Mouse (Mus musculus) liver, embryonic 15.5 days (tissue): Measurements from ENCODE around the gene Ccpg1os. TPM values are rescaled to one million over a fixed set of nuclear protein-coding genes. Genes with fewer than 3 reads are reported as not detected.

Source experiments
- ATAC-seq: fragments of 200-750 bp; cut with Nextera tagmentation; 2 replicates; pipeline ENCODE4 v1.8.0; 2017; ENCODE audit warnings: moderate number of reproducible peaks, mild to moderate bottlenecking, moderate library complexity; ENCODE audit not compliant: insufficient read depth
- H3K27ac ChIP-seq: fragments of 300-500 bp; sonication (generic); replicated peaks from 2 replicates; pipeline ENCODE4 v1.5.1; 2015; ENCODE audit warnings: mild to moderate bottlenecking, inconsistent platforms
- H3K27me3 ChIP-seq: fragments of 300-500 bp; sonication (generic); 2 replicates; pipeline ENCODE4 v1.6.1; 2015; ENCODE audit warnings: mild to moderate bottlenecking, inconsistent platforms
- H3K36me3 ChIP-seq: fragments of 300-500 bp; sonication (generic); replicated peaks from 2 replicates; pipeline ENCODE4 v1.6.1; 2015; ENCODE audit warnings: moderate library complexity, mild to moderate bottlenecking, inconsistent platforms
- H3K4me1 ChIP-seq: fragments of 300-500 bp; sonication (generic); replicated peaks from 2 replicates; pipeline ENCODE4 v1.6.1; 2015; ENCODE audit warnings: inconsistent platforms
- H3K4me2 ChIP-seq: fragments of 300-500 bp; sonication (generic); 2 replicates; pipeline ENCODE4 v1.6.1; 2015; ENCODE audit warnings: moderate library complexity, mild to moderate bottlenecking, inconsistent platforms
- H3K4me3 ChIP-seq: fragments of 300-500 bp; sonication (generic); replicated peaks from 2 replicates; pipeline ENCODE4 v1.5.1; 2015; ENCODE audit warnings: mild to moderate bottlenecking, inconsistent platforms
- H3K9ac ChIP-seq: fragments of 300-500 bp; sonication (generic); 2 replicates; pipeline ENCODE4 v1.6.1; 2015; ENCODE audit warnings: moderate library complexity, mild to moderate bottlenecking, inconsistent platforms
- H3K9me3 ChIP-seq: fragments of 300-500 bp; sonication (generic); replicated peaks from 2 replicates; pipeline ENCODE4 v1.6.1; 2016; ENCODE audit warnings: inconsistent platforms
- WGBS: fragments of 180-500 bp; shearing (Covaris S2); methylation state at CpG from one replicate; pipeline ENCODE4 v1.1.7; 2015; ENCODE audit warnings: mixed read lengths; ENCODE audit not compliant: insufficient replicate concordance; 5-methylcytosine and 5-hydroxymethylcytosine counted together
- polyA plus RNA-seq: library from polyadenylated mRNA; unstranded; fragments of >200 nt; fragmentation: Nextera tagmentation; extraction: Ambion mirVana; gene quantifications from 2 replicates; pipeline ENCODE4 v1.2.1, GENCODE M21; 2015

Ccpg1os gene
- polyA plus RNA-seq, 1 experiment from 2014 or later = 2.4 TPM

DNA sequence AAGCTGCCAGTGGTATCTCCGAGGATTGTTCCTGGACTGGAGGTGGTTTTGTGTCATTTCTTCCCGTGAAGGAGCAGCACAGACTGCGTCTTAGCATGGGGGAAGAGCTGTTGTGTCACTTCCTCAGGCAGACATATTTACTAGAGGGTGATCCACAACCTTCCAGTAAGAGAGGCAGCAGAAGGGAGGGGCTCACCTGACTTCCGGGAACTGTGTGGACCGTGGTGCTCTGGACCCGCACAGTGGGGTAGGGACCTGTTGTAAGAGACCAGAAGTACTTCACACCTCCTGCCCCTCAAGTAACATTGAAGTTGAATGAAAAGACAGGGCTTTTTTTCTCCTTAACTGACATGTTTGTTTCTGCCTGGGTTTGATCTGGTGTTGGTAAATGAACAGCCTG, 19.9 kb upstream of the Ccpg1os start:
- ATAC-seq = no peak
- H3K27ac ChIP-seq = no peak overlapping the region
- no peaks in the 10 kb centered on the region for H3K9me3 ChIP-seq
- peaks cover 12% of the 10 kb centered on the region for H3K36me3 ChIP-seq
- H3K27me3 ChIP-seq = no peaks in the 10 kb centered on the region
- no peak overlapping the region for H3K9ac ChIP-seq
- WGBS = 70% methylated on average over 6 of the region's 6 CpGs
- no peak overlapping the region for H3K4me3 ChIP-seq
- no peak overlapping the region for H3K4me2 ChIP-seq
- H3K4me1 ChIP-seq = no peaks in the 10 kb centered on the region

DNA sequence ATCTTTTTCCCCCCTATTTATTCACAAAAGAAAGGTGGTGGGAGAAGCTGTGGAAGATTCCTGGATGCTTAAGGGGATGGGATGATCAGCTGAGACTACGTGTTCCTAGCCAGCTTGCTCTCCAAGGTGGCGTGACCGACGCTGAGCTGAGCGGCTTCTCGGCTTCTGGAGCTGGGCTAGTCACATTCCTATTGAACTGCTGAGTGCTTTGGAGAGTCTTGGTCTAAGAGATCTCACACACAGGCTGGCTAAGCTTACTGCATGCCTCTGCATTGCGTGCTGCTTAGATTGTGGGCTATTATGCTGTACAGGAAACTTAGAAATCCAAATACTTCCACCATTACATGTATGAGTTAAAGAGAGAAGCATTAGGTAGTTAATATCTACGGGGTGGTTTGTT, 18.9 kb upstream of the Ccpg1os start:
- Histone ChIP-seq H3K36me3 (peaks cover 8% of the 10 kb centered on the region), H3K4me2 (no peak overlapping the region), H3K9me3 (no peaks in the 10 kb centered on the region), H3K4me1 (no peaks in the 10 kb centered on the region), H3K4me3 (no peak overlapping the region), H3K27ac (no peak overlapping the region), H3K27me3 (no peaks in the 10 kb centered on the region), H3K9ac (no peak overlapping the region)
- 82% methylated on average over 8 of the region's 8 CpGs for whole genome bisulfite sequencing
- no peak for ATAC-seq

DNA sequence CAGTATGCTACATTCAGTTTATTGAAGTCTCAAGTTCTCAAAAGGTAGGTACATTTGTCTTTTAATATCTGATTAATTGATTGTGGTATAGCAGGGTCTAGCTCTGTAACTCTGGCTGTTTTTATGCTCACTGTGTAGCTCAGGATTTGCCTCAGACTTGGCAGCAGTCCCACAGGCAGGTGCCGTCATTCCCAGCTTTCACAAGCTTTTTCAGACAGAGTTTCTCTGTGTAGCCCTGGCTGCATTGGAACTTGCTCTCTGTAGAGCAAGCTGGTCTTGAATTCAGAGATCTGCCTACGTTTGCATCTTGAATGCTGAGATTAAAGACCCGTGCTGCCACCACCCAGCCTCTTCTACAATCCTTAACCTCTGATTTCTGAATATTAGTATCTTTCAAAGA, 17.0 kb upstream of the Ccpg1os start:
- Histone ChIP-seq H3K4me3 (no peak overlapping the region), H3K4me1 (no peaks in the 10 kb centered on the region), H3K4me2 (no peak overlapping the region), H3K9ac (no peak overlapping the region), H3K36me3 (peaks cover 8% of the 10 kb centered on the region), H3K27me3 (no peaks in the 10 kb centered on the region), H3K27ac (peak overlapping the region; percentile 24; the same call in 1 of the 2 replicates), H3K9me3 (no peaks in the 10 kb centered on the region)
- 56% methylated on average over 3 of the region's 3 CpGs for WGBS
- no peak for ATAC-seq

DNA sequence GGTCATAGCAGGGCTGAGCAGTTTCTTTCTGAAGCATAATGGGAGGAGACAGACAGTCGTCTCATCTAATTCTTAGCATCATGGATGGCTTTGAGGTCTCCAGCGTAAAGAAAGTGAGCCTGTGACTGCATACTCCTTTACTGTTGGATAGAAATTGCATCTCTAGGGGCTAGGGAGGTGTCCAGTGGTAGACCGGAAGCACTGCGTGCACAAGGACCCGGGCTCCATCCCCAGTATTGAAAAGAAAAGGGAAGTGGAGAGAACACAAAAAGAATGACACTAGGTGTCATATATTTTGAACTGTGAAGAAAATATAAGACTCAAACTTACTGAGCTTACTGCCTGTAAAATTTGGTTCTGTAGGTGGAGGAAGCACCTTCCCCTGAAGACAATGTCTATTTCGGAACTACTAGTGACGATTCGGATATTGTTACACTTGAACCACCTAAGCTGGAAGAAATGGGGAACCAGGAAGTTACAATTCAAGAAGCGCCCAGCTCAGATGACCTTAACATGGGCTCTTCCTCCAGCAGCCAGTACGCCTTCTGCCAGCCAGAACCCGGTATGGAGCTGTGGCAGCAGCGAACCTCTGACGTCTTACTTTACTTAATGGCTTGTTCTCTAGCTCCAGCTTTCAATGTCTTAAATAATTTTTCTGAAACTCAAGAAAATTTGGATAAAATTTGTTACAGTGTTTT, 16.3 kb upstream of the Ccpg1os start:
- ATAC-seq = no peak
- Histone ChIP-seq H3K9ac (no peak overlapping the region), H3K27ac (peak overlapping the region; percentile 24; the same call in 1 of the 2 replicates), H3K4me3 (no peak overlapping the region), H3K9me3 (no peaks in the 10 kb centered on the region), H3K36me3 (peaks cover 8% of the 10 kb centered on the region), H3K4me1 (no peaks in the 10 kb centered on the region), H3K4me2 (no peak overlapping the region), H3K27me3 (no peaks in the 10 kb centered on the region)
- WGBS = 60% methylated on average over 13 of the region's 13 CpGs

DNA sequence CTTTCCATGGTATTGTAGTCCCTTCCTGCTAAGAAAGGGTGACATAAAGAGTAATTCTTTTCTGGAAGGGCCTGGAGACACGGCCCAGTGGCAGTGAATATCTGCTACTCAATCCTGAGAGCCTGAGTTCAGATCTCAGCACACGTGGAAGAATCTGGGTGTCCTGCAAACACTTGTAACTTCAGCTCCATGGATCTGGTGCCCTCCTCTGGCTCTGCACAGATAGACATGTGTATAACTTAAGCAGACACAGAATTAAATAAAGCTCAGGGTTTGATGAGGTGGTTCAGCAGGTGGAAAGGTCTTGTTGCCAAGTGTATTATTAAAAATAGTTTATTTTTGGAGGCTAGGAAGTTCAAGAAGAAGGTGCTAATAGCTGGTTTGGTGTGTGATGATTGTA, 15.3 kb upstream of the Ccpg1os start:
- H3K4me2 ChIP-seq = no peak overlapping the region
- ATAC-seq = no peak
- H3K4me1 ChIP-seq = no peaks in the 10 kb centered on the region
- no peaks in the 10 kb centered on the region for H3K36me3 ChIP-seq
- H3K4me3 ChIP-seq = no peak overlapping the region
- H3K27me3 ChIP-seq = no peaks in the 10 kb centered on the region
- WGBS = 48% methylated on average over 2 of the region's 2 CpGs
- no peak overlapping the region for H3K27ac ChIP-seq
- H3K9me3 ChIP-seq = no peaks in the 10 kb centered on the region
- H3K9ac ChIP-seq = no peak overlapping the region

DNA sequence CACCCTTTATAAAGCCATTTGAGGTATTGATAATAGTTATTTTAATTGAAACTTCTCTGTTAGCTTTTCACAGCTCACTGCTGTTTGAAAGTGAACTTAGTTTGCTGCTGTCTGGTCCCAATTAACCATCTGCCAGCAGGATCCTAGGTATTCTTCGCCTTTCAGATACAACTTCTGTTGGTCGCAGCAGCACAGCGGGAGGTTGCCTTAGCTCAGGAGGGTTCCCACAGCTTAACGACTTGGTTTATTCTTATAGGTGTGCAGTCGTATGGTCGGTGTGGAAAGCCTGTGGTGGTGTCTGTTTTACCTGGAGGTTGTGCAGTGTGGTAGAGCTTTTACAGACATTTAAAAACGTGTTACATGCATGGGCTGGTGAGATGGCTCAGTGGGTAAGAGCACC, 11.6 kb upstream of the Ccpg1os start:
- H3K9me3 ChIP-seq = no peaks in the 10 kb centered on the region
- H3K9ac ChIP-seq = no peak overlapping the region
- no peak overlapping the region for H3K4me3 ChIP-seq
- H3K36me3 ChIP-seq = no peaks in the 10 kb centered on the region
- WGBS = 64% methylated on average over 7 of the region's 7 CpGs
- no peaks in the 10 kb centered on the region for H3K27me3 ChIP-seq
- no peak overlapping the region for H3K27ac ChIP-seq
- ATAC-seq = no peak
- H3K4me1 ChIP-seq = no peaks in the 10 kb centered on the region
- H3K4me2 ChIP-seq = no peak overlapping the region

DNA sequence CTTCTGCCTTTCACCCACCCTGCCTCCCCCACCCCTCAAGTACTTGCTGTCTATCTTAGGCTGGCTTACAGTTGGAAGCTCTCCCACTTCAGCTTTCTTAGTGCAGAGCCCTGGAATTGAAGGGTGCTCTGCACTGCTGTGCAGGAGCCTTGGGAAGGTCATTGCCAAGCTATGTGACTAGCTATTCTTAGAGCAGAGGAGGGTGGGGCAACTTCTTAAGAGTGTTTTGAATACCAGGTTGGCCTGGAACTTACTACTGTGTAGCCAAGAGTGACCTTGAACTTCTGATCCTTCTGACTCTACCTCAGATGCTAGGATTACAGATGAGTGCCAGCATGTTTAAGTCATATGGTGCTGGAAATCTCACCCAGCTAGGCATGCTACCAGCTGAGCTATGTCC, 11.0 kb upstream of the Ccpg1os start:
- Histone ChIP-seq H3K9ac (no peak overlapping the region), H3K36me3 (no peaks in the 10 kb centered on the region), H3K4me2 (no peak overlapping the region), H3K4me1 (peaks cover under 1% of the 10 kb centered on the region; the same call in 1 of the 2 replicates), H3K27me3 (no peaks in the 10 kb centered on the region), H3K27ac (no peak overlapping the region), H3K4me3 (no peak overlapping the region), H3K9me3 (no peaks in the 10 kb centered on the region)
- ATAC-seq = no peak

DNA sequence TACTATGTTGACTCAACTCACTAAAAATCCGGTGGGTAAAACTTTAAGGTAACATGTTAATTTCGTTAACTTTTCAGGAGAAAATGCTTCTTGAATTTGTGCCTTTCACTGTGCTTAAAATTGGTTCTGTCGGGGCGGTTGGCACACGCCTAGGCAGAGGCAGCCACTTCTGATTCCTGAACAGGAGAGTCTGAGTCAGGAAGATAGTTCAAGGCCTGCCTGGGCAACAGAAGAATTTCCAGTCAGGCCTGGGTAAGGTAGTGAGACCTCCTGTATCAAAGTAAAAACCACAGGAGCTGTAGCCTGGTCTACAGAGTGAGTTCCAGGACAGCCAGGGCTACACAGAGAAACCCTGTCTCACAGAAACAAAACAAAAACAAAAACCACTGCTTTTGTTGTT, 7.4 kb upstream of the Ccpg1os start:
- Histone ChIP-seq H3K36me3 (no peaks in the 10 kb centered on the region), H3K9ac (no peak overlapping the region), H3K4me2 (no peak overlapping the region), H3K27ac (no peak overlapping the region), H3K4me1 (peaks cover 11% of the 10 kb centered on the region; the same call in 1 of the 2 replicates), H3K9me3 (no peaks in the 10 kb centered on the region), H3K27me3 (no peaks in the 10 kb centered on the region), H3K4me3 (no peak overlapping the region)
- no peak for ATAC-seq
- 67% methylated on average over 5 of the region's 5 CpGs for WGBS

DNA sequence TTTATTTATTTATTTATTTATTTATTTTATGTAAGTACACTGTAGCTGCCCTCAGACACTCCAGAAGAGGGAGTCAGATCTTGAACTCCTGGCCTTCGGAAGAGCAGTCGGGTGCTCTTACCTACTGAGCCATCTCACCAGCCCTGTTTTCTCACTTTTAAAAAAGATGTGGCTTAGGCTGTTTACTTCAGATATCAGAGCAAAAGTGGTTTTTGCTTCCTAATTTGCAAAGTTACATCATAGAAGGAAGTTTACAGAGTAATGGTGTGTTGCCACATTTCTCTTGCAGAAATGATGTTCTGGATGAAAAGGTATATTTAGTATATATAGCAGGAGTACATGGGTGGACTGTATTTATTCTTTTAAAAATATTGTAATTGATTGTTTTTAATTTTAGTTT, 6.2 kb upstream of the Ccpg1os start:
- Histone ChIP-seq H3K4me2 (no peak overlapping the region), H3K9ac (no peak overlapping the region), H3K27me3 (0 out of 2 replicates have a peak, but pooled peaks cover 2% of the 10 kb centered on the region), H3K36me3 (no peaks in the 10 kb centered on the region), H3K27ac (no peak overlapping the region), H3K9me3 (no peaks in the 10 kb centered on the region), H3K4me1 (peaks cover 14% of the 10 kb centered on the region), H3K4me3 (no peak overlapping the region)
- no peak for ATAC-seq
- 78% methylated on average over 2 of the region's 2 CpGs for WGBS

DNA sequence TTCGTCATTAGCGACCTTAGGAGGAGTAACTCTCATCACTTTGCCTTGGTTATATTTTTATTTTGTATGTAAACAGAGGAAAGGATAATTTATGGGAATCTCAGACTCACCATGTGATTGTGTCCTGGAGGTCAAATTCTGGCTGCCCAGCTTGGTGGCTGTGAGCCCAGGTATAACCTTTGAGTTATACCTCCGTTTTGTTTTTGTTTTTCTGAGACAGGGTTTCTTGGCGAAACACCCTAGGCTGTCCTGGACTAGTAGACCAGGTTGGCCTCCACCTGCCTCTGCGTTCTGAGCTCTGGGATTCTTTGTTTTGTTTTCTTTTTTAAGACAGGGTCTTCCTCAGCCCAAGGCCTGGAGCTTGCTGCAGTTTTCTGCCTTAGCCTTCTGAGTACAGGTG, 3.5 kb upstream of the Ccpg1os start:
- no peak for ATAC-seq
- no peaks in the 10 kb centered on the region for H3K36me3 ChIP-seq
- 76% methylated on average over 5 of the region's 5 CpGs for WGBS
- no peak overlapping the region for H3K4me2 ChIP-seq
- H3K9ac ChIP-seq = no peak overlapping the region
- H3K27me3 ChIP-seq = 0 out of 2 replicates have a peak, but pooled peaks cover 2% of the 10 kb centered on the region
- no peak overlapping the region for H3K4me3 ChIP-seq
- no peaks in the 10 kb centered on the region for H3K9me3 ChIP-seq
- H3K4me1 ChIP-seq = peaks cover 27% of the 10 kb centered on the region
- H3K27ac ChIP-seq = no peak overlapping the region

DNA sequence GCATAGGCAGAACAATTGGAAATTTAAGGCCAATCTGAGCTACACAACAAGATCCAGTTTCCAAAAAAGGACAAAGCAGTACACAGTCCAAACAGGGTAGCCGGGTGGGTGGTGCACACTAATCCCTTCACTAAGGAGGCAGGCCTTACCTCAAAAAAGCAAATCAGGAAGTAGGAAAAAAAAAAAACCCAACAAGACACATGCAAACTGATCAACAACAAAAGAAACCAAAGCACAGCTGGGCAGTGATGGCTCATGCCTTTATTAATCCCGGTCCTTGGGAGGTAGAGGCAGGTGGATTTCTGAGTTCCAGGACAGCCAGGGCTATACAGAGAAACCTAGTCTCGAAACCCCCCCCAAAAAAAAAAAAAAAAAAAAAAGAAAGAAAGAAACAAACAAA, 2.5 kb upstream of the Ccpg1os start:
- no peak for ATAC-seq
- no peak overlapping the region for H3K4me2 ChIP-seq
- 44% methylated on average over 3 of the region's 3 CpGs for WGBS
- H3K4me1 ChIP-seq = peaks cover 27% of the 10 kb centered on the region
- H3K36me3 ChIP-seq = no peaks in the 10 kb centered on the region
- H3K27ac ChIP-seq = no peak overlapping the region
- H3K9me3 ChIP-seq = no peaks in the 10 kb centered on the region
- no peak overlapping the region for H3K4me3 ChIP-seq
- 0 out of 2 replicates have a peak, but pooled peaks cover 2% of the 10 kb centered on the region for H3K27me3 ChIP-seq
- H3K9ac ChIP-seq = no peak overlapping the region

DNA sequence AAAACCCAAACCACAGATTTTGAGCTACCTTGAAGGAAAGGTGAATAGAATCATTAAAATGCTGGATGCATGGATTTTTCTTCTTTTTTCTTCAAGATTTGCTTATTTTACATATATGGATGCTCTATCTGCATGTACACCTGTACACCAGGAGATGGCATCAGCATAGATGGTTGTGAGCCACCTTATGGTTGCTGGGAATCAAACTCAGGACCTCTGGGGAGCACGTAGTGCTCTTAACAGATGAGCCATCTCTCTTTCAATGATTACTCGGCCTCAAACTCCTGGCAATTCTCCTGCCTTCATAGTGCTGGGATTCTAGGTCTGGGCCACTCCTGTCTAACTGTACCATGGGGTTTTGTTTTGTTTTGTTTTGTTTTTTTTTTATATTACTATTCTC, 2.1 kb downstream of the Ccpg1os start:
- no peak for ATAC-seq
- Histone ChIP-seq H3K4me1 (peaks cover 15% of the 10 kb centered on the region), H3K9me3 (no peaks in the 10 kb centered on the region), H3K36me3 (no peaks in the 10 kb centered on the region), H3K9ac (no peak overlapping the region), H3K27me3 (0 out of 2 replicates have a peak, but pooled peaks cover 2% of the 10 kb centered on the region), H3K4me3 (no peak overlapping the region), H3K4me2 (no peak overlapping the region), H3K27ac (no peak overlapping the region)
- WGBS = 54% methylated on average over 2 of the region's 2 CpGs
